Mouse (Mus musculus): ENCODE results near the gene Cisd3.

Gene Cisd3

GRCm38 (mm10) chr11:97662893-97663527, 22.6 kb upstream of the Cisd3 start, which contains the start of gene Mllt6:
TSS of gene Mllt6 (plus strand) at chr11:97663414.
- in situ Hi-C loops (cut with MboI, MseI): no loop called here

- in situ Hi-C loops (cut with MboI, MseI): no loop called here
Measured at GRCm38 (mm10) chr11:97663528-97664338, 21.9 kb upstream of the Cisd3 start.

- in situ Hi-C loops (cut with MboI, MseI): no loop called here
Measured at GRCm38 (mm10) chr11:97664339-97664665, 21.3 kb upstream of the Cisd3 start.

- in situ Hi-C loops (cut with MboI, MseI): no loop called here
Measured at GRCm38 (mm10) chr11:97664771-97665240, 20.8 kb upstream of the Cisd3 start.

- in situ Hi-C loops (cut with MboI, MseI): no loop called here
Measured at GRCm38 (mm10) chr11:97665431-97665830, 20.2 kb upstream of the Cisd3 start.

GRCm38 (mm10) chr11:97666221-97666620, 19.4 kb upstream of the Cisd3 start:
- in situ Hi-C loops (cut with MboI, MseI): no loop called here

GRCm38 (mm10) chr11:97666794-97667193, 18.8 kb upstream of the Cisd3 start:
- in situ Hi-C loops (cut with MboI, MseI): no loop called here

- in situ Hi-C loops (cut with MboI, MseI): no loop called here
Measured at GRCm38 (mm10) chr11:97668160-97668559, 17.5 kb upstream of the Cisd3 start.

GRCm38 (mm10) chr11:97669268-97669667, 16.4 kb upstream of the Cisd3 start:
- in situ Hi-C loops (cut with MboI, MseI): no loop called here

- in situ Hi-C loops (cut with MboI, MseI): no loop called here
Measured at GRCm38 (mm10) chr11:97669829-97670228, 15.8 kb upstream of the Cisd3 start.

GRCm38 (mm10) chr11:97670234-97671176, 15.1 kb upstream of the Cisd3 start:
- in situ Hi-C loops (cut with MboI, MseI): no loop called here

- in situ Hi-C loops (cut with MboI, MseI): no loop called here
Measured at GRCm38 (mm10) chr11:97671177-97671527, 14.5 kb upstream of the Cisd3 start.

- in situ Hi-C loops (cut with MboI, MseI): no loop called here
Measured at GRCm38 (mm10) chr11:97673148-97673547, 12.5 kb upstream of the Cisd3 start.

- in situ Hi-C loops (cut with MboI, MseI): no loop called here
Measured at GRCm38 (mm10) chr11:97676050-97676754, 9.4 kb upstream of the Cisd3 start.

- in situ Hi-C loops (cut with MboI, MseI): no loop called here
Measured at GRCm38 (mm10) chr11:97677381-97677780, 8.2 kb upstream of the Cisd3 start.

- in situ Hi-C loops (cut with MboI, MseI): no loop called here
Measured at GRCm38 (mm10) chr11:97677842-97678241, 7.8 kb upstream of the Cisd3 start.

- in situ Hi-C loops (cut with MboI, MseI): no loop called here
Measured at GRCm38 (mm10) chr11:97678301-97678700, 7.3 kb upstream of the Cisd3 start.

- in situ Hi-C loops (cut with MboI, MseI): no loop called here
Measured at GRCm38 (mm10) chr11:97680430-97680829, 5.2 kb upstream of the Cisd3 start.

- in situ Hi-C loops (cut with MboI, MseI): no loop called here
Measured at GRCm38 (mm10) chr11:97682504-97683055, 3.0 kb upstream of the Cisd3 start.

GRCm38 (mm10) chr11:97684063-97684680, 1.5 kb upstream of the Cisd3 start:
- in situ Hi-C loops (cut with MboI, MseI): no loop called here

- in situ Hi-C loops (cut with MboI, MseI): no loop called here
Measured at GRCm38 (mm10) chr11:97684766-97685165, 860 bp upstream of the Cisd3 start.

Measured in T-helper 1 cell (primary cell).